Mouse (Mus musculus): Measurements from ENCODE around the gene Dnajc13.

The Dnajc13 gene

GRCm38 (mm10) chr9:104144314-104144996 is 118.3 kb downstream of the Dnajc13 start:
- H3K9me3 ChIP-seq (ENCODE audit: low read length) = no peaks in the 10 kb centered on the region
- TF ChIP-seq POU5F1 (IDR thresholded peaks at IDR 0.05; ENCODE audit: borderline replicate concordance, low read length) = no peak
- peak; percentile 79 for TF ChIP-seq CTCF (conservative IDR thresholded peaks at IDR 0.05; ENCODE audit: low read length)
- no peak for TF ChIP-seq NANOG (IDR thresholded peaks at IDR 0.05; ENCODE audit: borderline replicate concordance, low read length)
- no peaks in the 10 kb centered on the region for H3K36me3 ChIP-seq (ENCODE audit: insufficient read depth, low read length)
- H3K4me1 ChIP-seq (replicated peaks; ENCODE audit: low read depth, low read length) = peaks cover 33% of the 10 kb centered on the region
- H3K27me3 ChIP-seq (ENCODE audit: insufficient read depth, low read length) = no peaks in the 10 kb centered on the region
- no peak overlapping the region for H3K4me3 ChIP-seq (replicated peaks; ENCODE audit: low read length)

- no peaks in the 10 kb centered on the region for H3K9me3 ChIP-seq (ENCODE audit: low read length)
- H3K27me3 ChIP-seq (ENCODE audit: insufficient read depth, low read length) = no peaks in the 10 kb centered on the region
- H3K4me1 ChIP-seq (replicated peaks; ENCODE audit: low read depth, low read length) = peaks cover 33% of the 10 kb centered on the region
Measured at GRCm38 (mm10) chr9:104142805-104143204, 119.9 kb downstream of the Dnajc13 start.

GRCm38 (mm10) chr9:104140351-104140750 is 122.4 kb downstream of the Dnajc13 start:
- Histone ChIP-seq H3K36me3 (ENCODE audit: insufficient read depth, low read length) (no peaks in the 10 kb centered on the region), H3K4me1 (replicated peaks; ENCODE audit: low read depth, low read length) (peaks cover 14% of the 10 kb centered on the region; the same call in 1 of the 2 replicates)

More at GRCm38 (mm10) chr9:104142805-104143204, 119.9 kb downstream of the Dnajc13 start:
- Histone ChIP-seq H3K4me3 (replicated peaks; ENCODE audit: low read length) (no peak overlapping the region), H3K36me3 (ENCODE audit: insufficient read depth, low read length) (no peaks in the 10 kb centered on the region)
- TF ChIP-seq NANOG (IDR thresholded peaks at IDR 0.05; ENCODE audit: borderline replicate concordance, low read length) (no peak), POU5F1 (IDR thresholded peaks at IDR 0.05; ENCODE audit: borderline replicate concordance, low read length) (no peak), CTCF (conservative IDR thresholded peaks at IDR 0.05; ENCODE audit: low read length) (no peak)

GRCm38 (mm10) chr9:104130141-104130755 is 132.5 kb downstream of the Dnajc13 start:
- Histone ChIP-seq H3K36me3 (ENCODE audit: insufficient read depth, low read length) (0 out of 2 replicates have a peak, but pooled peaks cover 6% of the 10 kb centered on the region), H3K4me1 (replicated peaks; ENCODE audit: low read depth, low read length) (peaks cover 9% of the 10 kb centered on the region), H3K27me3 (ENCODE audit: insufficient read depth, low read length) (no peaks in the 10 kb centered on the region; the same call in 1 of the 2 replicates), H3K9me3 (ENCODE audit: low read length) (no peaks in the 10 kb centered on the region), H3K4me3 (replicated peaks; ENCODE audit: low read length) (no peak overlapping the region)
- no peak for TF ChIP-seq POU5F1 (IDR thresholded peaks at IDR 0.05; ENCODE audit: borderline replicate concordance, low read length)
- no peak for TF ChIP-seq CTCF (conservative IDR thresholded peaks at IDR 0.05; ENCODE audit: low read length)
- TF ChIP-seq NANOG (IDR thresholded peaks at IDR 0.05; ENCODE audit: borderline replicate concordance, low read length) = no peak

More at GRCm38 (mm10) chr9:104140351-104140750, 122.4 kb downstream of the Dnajc13 start:
- TF ChIP-seq POU5F1 (IDR thresholded peaks at IDR 0.05; ENCODE audit: borderline replicate concordance, low read length) = no peak
- no peak for TF ChIP-seq NANOG (IDR thresholded peaks at IDR 0.05; ENCODE audit: borderline replicate concordance, low read length)
- TF ChIP-seq CTCF (conservative IDR thresholded peaks at IDR 0.05; ENCODE audit: low read length) = no peak
- H3K27me3 ChIP-seq (ENCODE audit: insufficient read depth, low read length) = no peaks in the 10 kb centered on the region
- no peaks in the 10 kb centered on the region for H3K9me3 ChIP-seq (ENCODE audit: low read length)
- no peak overlapping the region for H3K4me3 ChIP-seq (replicated peaks; ENCODE audit: low read length)

- no peaks in the 10 kb centered on the region for H3K9me3 ChIP-seq (ENCODE audit: low read length)
- H3K27me3 ChIP-seq (ENCODE audit: insufficient read depth, low read length) = no peaks in the 10 kb centered on the region; the same call in 1 of the 2 replicates
- peaks cover 28% of the 10 kb centered on the region for H3K4me1 ChIP-seq (replicated peaks; ENCODE audit: low read depth, low read length)
- 0 out of 2 replicates have a peak, but pooled peaks cover 6% of the 10 kb centered on the region for H3K36me3 ChIP-seq (ENCODE audit: insufficient read depth, low read length)
- no peak overlapping the region for H3K4me3 ChIP-seq (replicated peaks; ENCODE audit: low read length)
- TF ChIP-seq POU5F1 (IDR thresholded peaks at IDR 0.05; ENCODE audit: borderline replicate concordance, low read length) (no peak), CTCF (conservative IDR thresholded peaks at IDR 0.05; ENCODE audit: low read length) (no peak), NANOG (IDR thresholded peaks at IDR 0.05; ENCODE audit: borderline replicate concordance, low read length) (no peak)
Measured at GRCm38 (mm10) chr9:104128110-104128509, 134.6 kb downstream of the Dnajc13 start.

GRCm38 (mm10) chr9:104126833-104127232 is 135.9 kb downstream of the Dnajc13 start, which contains the start of gene Ackr4:
Gene Ackr4, minus strand, starts transcription at chr9:104126933.
- no peak for TF ChIP-seq NANOG (IDR thresholded peaks at IDR 0.05; ENCODE audit: borderline replicate concordance, low read length)
- TF ChIP-seq POU5F1 (IDR thresholded peaks at IDR 0.05; ENCODE audit: borderline replicate concordance, low read length) = no peak
- no peak for TF ChIP-seq CTCF (conservative IDR thresholded peaks at IDR 0.05; ENCODE audit: low read length)
- no peaks in the 10 kb centered on the region for H3K27me3 ChIP-seq (ENCODE audit: insufficient read depth, low read length)
- H3K4me1 ChIP-seq (replicated peaks; ENCODE audit: low read depth, low read length) = peaks cover 36% of the 10 kb centered on the region
- 0 out of 2 replicates have a peak, but pooled peaks cover 6% of the 10 kb centered on the region for H3K36me3 ChIP-seq (ENCODE audit: insufficient read depth, low read length)
- no peaks in the 10 kb centered on the region for H3K9me3 ChIP-seq (ENCODE audit: low read length)
- no peak within 1 kb of the TSS for H3K4me3 ChIP-seq (replicated peaks; ENCODE audit: low read length)

GRCm38 (mm10) chr9:104123622-104124021 is 139.1 kb downstream of the Dnajc13 start:
- TF ChIP-seq NANOG (IDR thresholded peaks at IDR 0.05; ENCODE audit: borderline replicate concordance, low read length) (no peak), POU5F1 (IDR thresholded peaks at IDR 0.05; ENCODE audit: borderline replicate concordance, low read length) (no peak), CTCF (conservative IDR thresholded peaks at IDR 0.05; ENCODE audit: low read length) (no peak)
- H3K4me3 ChIP-seq (replicated peaks; ENCODE audit: low read length) = no peak overlapping the region
- H3K36me3 ChIP-seq (ENCODE audit: insufficient read depth, low read length) = 0 out of 2 replicates have a peak, but pooled peaks cover 6% of the 10 kb centered on the region
- H3K9me3 ChIP-seq (ENCODE audit: low read length) = no peaks in the 10 kb centered on the region
- H3K27me3 ChIP-seq (ENCODE audit: insufficient read depth, low read length) = no peaks in the 10 kb centered on the region
- H3K4me1 ChIP-seq (replicated peaks; ENCODE audit: low read depth, low read length) = peaks cover 38% of the 10 kb centered on the region

- H3K4me1 ChIP-seq (replicated peaks; ENCODE audit: low read depth, low read length) = peaks cover 36% of the 10 kb centered on the region
- H3K9me3 ChIP-seq (ENCODE audit: low read length) = no peaks in the 10 kb centered on the region
- no peak for TF ChIP-seq POU5F1 (IDR thresholded peaks at IDR 0.05; ENCODE audit: borderline replicate concordance, low read length)
- TF ChIP-seq NANOG (IDR thresholded peaks at IDR 0.05; ENCODE audit: borderline replicate concordance, low read length) = no peak
- TF ChIP-seq CTCF (conservative IDR thresholded peaks at IDR 0.05; ENCODE audit: low read length) = 0 out of 2 replicates have a peak, but pooled peaks have one; percentile 4
- H3K27me3 ChIP-seq (ENCODE audit: insufficient read depth, low read length) = no peaks in the 10 kb centered on the region
- 0 out of 2 replicates have a peak, but pooled peaks cover 6% of the 10 kb centered on the region for H3K36me3 ChIP-seq (ENCODE audit: insufficient read depth, low read length)
- H3K4me3 ChIP-seq (replicated peaks; ENCODE audit: low read length) = no peak overlapping the region
Measured at GRCm38 (mm10) chr9:104123101-104123500, 139.6 kb downstream of the Dnajc13 start.

Data from E14TG2a.4 (cell line).